7 mouse cellular contexts compared by ENCODE assay signal in the genomic region with DNA sequence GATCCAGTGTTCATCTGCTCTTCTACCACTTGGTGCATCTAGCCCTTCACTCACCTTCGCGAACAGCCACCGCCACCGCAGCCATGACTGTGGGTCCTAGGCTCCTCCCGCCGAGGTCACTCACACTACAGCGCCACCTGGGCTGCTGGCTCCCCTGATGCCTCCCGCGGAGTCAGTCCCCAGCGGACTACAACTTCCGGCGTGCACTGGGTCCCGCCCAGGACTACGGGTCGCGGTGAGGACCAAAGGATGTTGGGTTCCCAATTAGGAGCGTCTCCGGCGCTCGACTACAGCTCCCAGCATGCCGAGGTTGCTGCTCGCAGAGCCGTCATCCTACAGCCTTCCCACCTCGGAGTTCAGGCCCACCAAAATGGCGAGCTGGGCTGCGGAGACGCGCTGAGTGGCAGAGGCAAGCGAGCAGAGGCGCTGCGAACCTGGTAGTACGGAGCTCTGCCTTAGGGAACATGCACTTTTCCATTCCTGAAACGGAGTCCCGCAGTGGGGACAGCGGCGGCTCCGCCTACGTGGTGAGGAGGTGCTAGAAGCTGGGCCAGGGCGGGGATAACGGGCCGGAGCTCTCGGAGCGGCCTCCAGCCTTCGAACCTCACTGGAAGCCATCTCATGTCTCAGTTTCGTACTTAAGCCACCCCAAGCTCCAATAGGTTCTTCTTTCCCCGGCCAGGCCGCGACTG. TPM values are rescaled to one million over a fixed set of nuclear protein-coding genes. Genes with fewer than 3 reads are reported as not detected.
DNase-seq lines count a peak whose midpoint lies in the region; ATAC-seq lines count a peak whose summit lies in the region.

Snx17 (plus strand) TSS at position 289 of the 692 bp plus-strand sequence.
Eif2b4 (minus strand) TSS at position 492 of the 692 bp plus-strand sequence.

- intact Hi-C loops in gastrocnemius, postnatal 36 days (cut with DNase I), result no loop called here
- intact Hi-C loops in left cerebral cortex, postnatal 25 days (cut with DNase I), result loop anchor here (1.0 to 10.0 kb wide), 3 partner anchors 8 to 238 kb away; partner anchors contain the start of gene Gtf3c2

- H3K36me3 ChIP-seq in intestine, embryonic 15.5 days, result peaks cover 50% of the 10 kb centered on the region
- peaks cover 75% of the 10 kb centered on the region for H3K36me3 ChIP-seq in midbrain, embryonic 10.5 days

- peak within 1 kb of the TSS; percentile 87 for H3K27ac ChIP-seq in intestine, embryonic 15.5 days
- peak within 1 kb of the TSS; percentile 88 for H3K27ac ChIP-seq in midbrain, embryonic 10.5 days (replicated peaks)

- peak; percentile 100 for DNase-seq in adrenal gland, adult 2 months
- peak; percentile 96 for DNase-seq in embryo, embryonic 11.5 days (ENCODE audit: low read depth, low spot score)
- DNase-seq in gastrocnemius, postnatal 36 days, result peak; percentile 98
- peak; percentile 100 for DNase-seq in left cerebral cortex, postnatal 25 days (ENCODE audit: low spot score in 2 of 2)
- DNase-seq in midbrain, embryonic 10.5 days (ENCODE audit: low spot score), result peak; percentile 99
- peak; percentile 95 for DNase-seq in right cerebral cortex, postnatal 4 days

- H3K4me1 ChIP-seq in intestine, embryonic 15.5 days (replicated peaks), result peaks cover 17% of the 10 kb centered on the region; the same call in 1 of the 2 replicates
- H3K4me1 ChIP-seq in midbrain, embryonic 10.5 days, result peaks cover 25% of the 10 kb centered on the region

- peak within 1 kb of the TSS; percentile 80 for H3K4me2 ChIP-seq in intestine, embryonic 15.5 days (replicated peaks)

- WGBS in intestine, embryonic 15.5 days, result under 1% methylated on average over 48 of the region's 48 CpGs
- under 1% methylated on average over 48 of the region's 48 CpGs for WGBS in midbrain, embryonic 10.5 days

- no peaks in the 10 kb centered on the region for H3K9me3 ChIP-seq in intestine, embryonic 15.5 days
- no peaks in the 10 kb centered on the region for H3K9me3 ChIP-seq in midbrain, embryonic 10.5 days (replicated peaks)

- H3K4me3 ChIP-seq in intestine, embryonic 15.5 days (replicated peaks), result peak within 1 kb of the TSS; percentile 67
- peak within 1 kb of the TSS; percentile 93 for H3K4me3 ChIP-seq in midbrain, embryonic 10.5 days

- peak within 1 kb of the TSS; percentile 93 for H3K9ac ChIP-seq in intestine, embryonic 15.5 days

- peak; percentile 98 for ATAC-seq in intestine, embryonic 15.5 days

- no peaks in the 10 kb centered on the region for H3K27me3 ChIP-seq in intestine, embryonic 15.5 days (replicated peaks)
- no peaks in the 10 kb centered on the region for H3K27me3 ChIP-seq in midbrain, embryonic 10.5 days (ENCODE audit: low read depth, poor library complexity, severe bottlenecking)

RNA-seq across cellular contexts. Expression of gene Snx17, which starts in this region (rescaled TPM):
- total RNA-seq in adrenal gland, adult 2 months (2021), result 100 to 1,000 TPM in 1 of 2 experiments, 10 to 100 TPM in 1; 85.7 to 115 TPM
- 85.1 and 92.2 TPM in 2 replicates for polyA plus RNA-seq in adrenal gland, adult 2 months (2012; rRNA removed)
- total RNA-seq in gastrocnemius, postnatal 36 days (2021), result 10 to 100 TPM; 28.1 to 29.7 TPM
- polyA plus RNA-seq in intestine, embryonic 15.5 days (2015; fragmentation: Nextera tagmentation; extraction: Ambion mirVana), result 131 and 136 TPM in 2 replicates
- total RNA-seq in left cerebral cortex, postnatal 25 days (2021), result 10 to 100 TPM; 72.2 to 75.5 TPM
- polyA plus RNA-seq in midbrain, embryonic 10.5 days (2016; fragmentation: Nextera tagmentation; extraction: Ambion mirVana), result 139 and 153 TPM in 2 replicates

RNA-seq across cellular contexts. Expression of gene Eif2b4, which starts in this region (rescaled TPM):
- total RNA-seq in adrenal gland, adult 2 months (2021), result 10 to 100 TPM; 39.5 to 45.7 TPM
- polyA plus RNA-seq in adrenal gland, adult 2 months (2012; rRNA removed), result 26.8 and 35.7 TPM in 2 replicates
- total RNA-seq in gastrocnemius, postnatal 36 days (2021), result 10 to 100 TPM; 44.1 to 52.9 TPM
- polyA plus RNA-seq in intestine, embryonic 15.5 days (2015; fragmentation: Nextera tagmentation; extraction: Ambion mirVana), result 58.0 and 67.3 TPM in 2 replicates
- 10 to 100 TPM; 39.0 to 44.2 TPM for total RNA-seq in left cerebral cortex, postnatal 25 days (2021)
- polyA plus RNA-seq in midbrain, embryonic 10.5 days (2016; fragmentation: Nextera tagmentation; extraction: Ambion mirVana), result 86.3 and 87.7 TPM in 2 replicates

Comparison
In these comparisons a context has a peak if more than half of its experiments do, and no peak if none do; other contexts are left out.
1. Peak in every context shown above with its lines: DNase-seq, ATAC-seq, H3K4me3 ChIP-seq and H3K27ac ChIP-seq.